Mouse (Mus musculus) heart, postnatal 0 days (tissue): ENCODE data around the gene Slc25a26.

Experiments
- CTCF ChIP-seq: IDR thresholded peaks from 2 replicates; pipeline ENCODE4 v1.5.1; 2016; ENCODE audit warnings: antibody characterized with exemption, control low read depth, low read depth
- EP300 ChIP-seq: IDR thresholded peaks from 2 replicates; pipeline ENCODE4 v1.6.1; 2016; ENCODE audit warnings: antibody characterized with exemption, low read depth

DNA sequence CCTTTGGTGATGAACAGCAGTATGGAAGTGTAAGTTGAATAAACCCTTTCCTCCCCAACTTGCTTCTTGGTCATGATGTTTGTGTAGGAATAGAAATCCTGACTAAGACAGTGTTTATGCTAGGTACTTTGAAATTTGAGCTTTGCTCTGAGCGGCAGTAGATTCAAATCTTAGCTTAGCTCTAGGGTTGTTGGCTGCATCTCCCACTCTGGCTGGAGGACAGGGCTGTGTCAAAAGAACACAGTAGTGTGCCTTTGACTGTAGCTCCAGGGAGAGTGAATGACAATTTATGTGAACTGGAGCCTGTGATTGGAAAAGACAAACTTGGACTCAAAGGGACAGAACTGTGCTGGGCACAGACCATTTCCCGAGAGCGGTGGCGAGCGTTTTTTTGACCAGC is 53.0 kb downstream of the Slc25a26 start:
- TF ChIP-seq CTCF, result no peak
- TF ChIP-seq EP300, result no peak
